Mouse (Mus musculus): Measurements from ENCODE around the gene Agpat3. TPM values are rescaled to one million over a fixed set of nuclear protein-coding genes. Genes with fewer than 3 reads are reported as not detected.

Agpat3 gene
- polyA plus RNA-seq, 1 experiment from 2014 or later, result 48.7 TPM

- H3K9me3 ChIP-seq, result no peaks in the 10 kb centered on the region
- H3K9ac ChIP-seq (replicated peaks), result no peak overlapping the region
- H3K4me3 ChIP-seq (replicated peaks), result no peak overlapping the region
- H3K4me2 ChIP-seq, result no peak overlapping the region
- whole genome bisulfite sequencing, result 49% methylated on average over 7 of the region's 7 CpGs
- peaks cover 34% of the 10 kb centered on the region for H3K36me3 ChIP-seq
- H3K4me1 ChIP-seq (replicated peaks), result peaks cover 11% of the 10 kb centered on the region; the same call in 1 of the 2 replicates
- no peaks in the 10 kb centered on the region for H3K27me3 ChIP-seq
- no peak for ATAC-seq (ENCODE audit: insufficient number of reproducible peaks, insufficient read depth, low FRiP score, low TSS enrichment, low read depth)
- no peak overlapping the region for H3K27ac ChIP-seq
These were observed 28.9 kb downstream of the Agpat3 start for GRCm38 (mm10) chr10:78323214-78323880.

GRCm38 (mm10) chr10:78322806-78323205, 29.5 kb downstream of the Agpat3 start:
- Histone ChIP-seq H3K27me3 (no peaks in the 10 kb centered on the region), H3K4me1 (replicated peaks) (peaks cover 11% of the 10 kb centered on the region; the same call in 1 of the 2 replicates), H3K27ac (no peak overlapping the region), H3K4me2 (no peak overlapping the region), H3K9me3 (no peaks in the 10 kb centered on the region), H3K36me3 (peaks cover 31% of the 10 kb centered on the region), H3K4me3 (replicated peaks) (no peak overlapping the region), H3K9ac (replicated peaks) (no peak overlapping the region)
- ATAC-seq (ENCODE audit: insufficient number of reproducible peaks, insufficient read depth, low FRiP score, low TSS enrichment, low read depth), result no peak
- WGBS, result no CpG with 5 or more reads among the region's 1 CpGs

- Histone ChIP-seq H3K27ac (peak overlapping the region; percentile 9; the same call in 1 of the 2 replicates), H3K27me3 (no peaks in the 10 kb centered on the region), H3K9me3 (no peaks in the 10 kb centered on the region), H3K9ac (replicated peaks) (no peak overlapping the region), H3K4me1 (replicated peaks) (peaks cover 11% of the 10 kb centered on the region; the same call in 1 of the 2 replicates), H3K4me2 (no peak overlapping the region), H3K36me3 (peaks cover 21% of the 10 kb centered on the region), H3K4me3 (replicated peaks) (no peak overlapping the region)
- no peak for ATAC-seq (ENCODE audit: insufficient number of reproducible peaks, insufficient read depth, low FRiP score, low TSS enrichment, low read depth)
- 48% methylated on average over 3 of the region's 3 CpGs for WGBS
These were observed 31.0 kb downstream of the Agpat3 start for GRCm38 (mm10) chr10:78321133-78321757.

GRCm38 (mm10) chr10:78320526-78320925, 31.8 kb downstream of the Agpat3 start:
- Histone ChIP-seq H3K27me3 (no peaks in the 10 kb centered on the region), H3K4me2 (no peak overlapping the region), H3K9me3 (no peaks in the 10 kb centered on the region), H3K9ac (replicated peaks) (no peak overlapping the region), H3K36me3 (peaks cover 16% of the 10 kb centered on the region), H3K4me1 (replicated peaks) (peaks cover 11% of the 10 kb centered on the region; the same call in 1 of the 2 replicates), H3K4me3 (replicated peaks) (no peak overlapping the region), H3K27ac (peak overlapping the region; percentile 9; the same call in 1 of the 2 replicates)
- no peak for ATAC-seq (ENCODE audit: insufficient number of reproducible peaks, insufficient read depth, low FRiP score, low TSS enrichment, low read depth)
- 79% methylated on average over 1 of the region's 1 CpGs for WGBS

- 84% methylated on average over 9 of the region's 9 CpGs for WGBS
- Histone ChIP-seq H3K27me3 (no peaks in the 10 kb centered on the region), H3K36me3 (peaks cover 11% of the 10 kb centered on the region), H3K9me3 (no peaks in the 10 kb centered on the region), H3K4me2 (no peak overlapping the region), H3K27ac (no peak overlapping the region), H3K4me3 (replicated peaks) (no peak overlapping the region), H3K4me1 (replicated peaks) (peaks cover 11% of the 10 kb centered on the region; the same call in 1 of the 2 replicates), H3K9ac (replicated peaks) (no peak overlapping the region)
- ATAC-seq (ENCODE audit: insufficient number of reproducible peaks, insufficient read depth, low FRiP score, low TSS enrichment, low read depth), result no peak
These were observed 32.3 kb downstream of the Agpat3 start for GRCm38 (mm10) chr10:78319940-78320339.

- Histone ChIP-seq H3K9me3 (no peaks in the 10 kb centered on the region), H3K4me2 (no peak overlapping the region), H3K4me3 (replicated peaks) (no peak overlapping the region), H3K27me3 (no peaks in the 10 kb centered on the region), H3K4me1 (replicated peaks) (peaks cover 11% of the 10 kb centered on the region; the same call in 1 of the 2 replicates), H3K9ac (replicated peaks) (no peak overlapping the region), H3K27ac (no peak overlapping the region), H3K36me3 (peaks cover 6% of the 10 kb centered on the region; the same call in 1 of the 2 replicates)
- WGBS, result 77% methylated on average over 11 of the region's 11 CpGs
- ATAC-seq (ENCODE audit: insufficient number of reproducible peaks, insufficient read depth, low FRiP score, low TSS enrichment, low read depth), result no peak
These were observed 34.9 kb downstream of the Agpat3 start for GRCm38 (mm10) chr10:78317270-78317923.

GRCm38 (mm10) chr10:78316228-78317087, 35.8 kb downstream of the Agpat3 start:
- 81% methylated on average over 15 of the region's 15 CpGs for WGBS

GRCm38 (mm10) chr10:78315145-78315544, 37.1 kb downstream of the Agpat3 start:
- H3K4me2 ChIP-seq, result no peak overlapping the region
- 72% methylated on average over 1 of the region's 1 CpGs for WGBS
- no peaks in the 10 kb centered on the region for H3K9me3 ChIP-seq
- H3K9ac ChIP-seq (replicated peaks), result no peak overlapping the region
- no peak overlapping the region for H3K4me3 ChIP-seq (replicated peaks)
- no peaks in the 10 kb centered on the region for H3K4me1 ChIP-seq (replicated peaks)
- H3K36me3 ChIP-seq, result peaks cover 7% of the 10 kb centered on the region; the same call in 1 of the 2 replicates
- no peak overlapping the region for H3K27ac ChIP-seq
- H3K27me3 ChIP-seq, result no peaks in the 10 kb centered on the region
- no peak for ATAC-seq (ENCODE audit: insufficient number of reproducible peaks, insufficient read depth, low FRiP score, low TSS enrichment, low read depth)

More at GRCm38 (mm10) chr10:78316228-78317087, 35.8 kb downstream of the Agpat3 start:
- no peaks in the 10 kb centered on the region for H3K9me3 ChIP-seq
- peaks cover 10% of the 10 kb centered on the region; the same call in 1 of the 2 replicates for H3K4me1 ChIP-seq (replicated peaks)
- H3K36me3 ChIP-seq, result peaks cover 7% of the 10 kb centered on the region; the same call in 1 of the 2 replicates
- no peak for ATAC-seq (ENCODE audit: insufficient number of reproducible peaks, insufficient read depth, low FRiP score, low TSS enrichment, low read depth)
- H3K9ac ChIP-seq (replicated peaks), result no peak overlapping the region
- no peaks in the 10 kb centered on the region for H3K27me3 ChIP-seq
- no peak overlapping the region for H3K4me3 ChIP-seq (replicated peaks)
- H3K4me2 ChIP-seq, result no peak overlapping the region
- no peak overlapping the region for H3K27ac ChIP-seq

- no peak overlapping the region for H3K4me2 ChIP-seq
These were observed 40.2 kb downstream of the Agpat3 start for GRCm38 (mm10) chr10:78311886-78312635.

GRCm38 (mm10) chr10:78310747-78311267, 41.5 kb downstream of the Agpat3 start:
- Histone ChIP-seq H3K4me3 (replicated peaks) (no peak overlapping the region), H3K4me2 (no peak overlapping the region), H3K27ac (no peak overlapping the region), H3K9ac (replicated peaks) (no peak overlapping the region), H3K27me3 (no peaks in the 10 kb centered on the region), H3K4me1 (replicated peaks) (no peaks in the 10 kb centered on the region), H3K9me3 (no peaks in the 10 kb centered on the region), H3K36me3 (peaks cover 8% of the 10 kb centered on the region; the same call in 1 of the 2 replicates)
- 51% methylated on average over 5 of the region's 5 CpGs for WGBS
- no peak for ATAC-seq (ENCODE audit: insufficient number of reproducible peaks, insufficient read depth, low FRiP score, low TSS enrichment, low read depth)

More at GRCm38 (mm10) chr10:78311886-78312635, 40.2 kb downstream of the Agpat3 start:
- Histone ChIP-seq H3K9me3 (no peaks in the 10 kb centered on the region), H3K4me3 (replicated peaks) (no peak overlapping the region), H3K9ac (replicated peaks) (no peak overlapping the region), H3K4me1 (replicated peaks) (no peaks in the 10 kb centered on the region), H3K27ac (no peak overlapping the region), H3K27me3 (no peaks in the 10 kb centered on the region), H3K36me3 (peaks cover 12% of the 10 kb centered on the region; the same call in 1 of the 2 replicates)
- ATAC-seq (ENCODE audit: insufficient number of reproducible peaks, insufficient read depth, low FRiP score, low TSS enrichment, low read depth), result no peak
- 77% methylated on average over 13 of the region's 13 CpGs for WGBS

Measured in limb, embryonic 12.5 days (tissue).